Mouse (Mus musculus) left cerebral cortex, postnatal 25 days (tissue): ENCODE measurements at regions not wholly inside any gene's neighbourhood (a gene's known extent, or its start where the extent isn't known, plus 50 kb on each side); places are given as distances from the start of the nearest gene placed in this dataset.
"Not testable (repeated sequence)": the region's sequence is repeated elsewhere in the genome, so short reads cannot be mapped to it uniquely, and the experiment has no call there.

Experiments used
- DNase-seq, 2 experiments: peaks; one replicate each; pipeline ENCODE4 v3.0.0; 2022; ENCODE audit warnings: low spot score in 2 of 2, mixed read lengths in 1 of 2
- intact Hi-C: fragments of 180-260 bp; cut with DNase I; formaldehyde crosslinking; loops from one replicate; pipeline ENCODE4 v1.15.1; 2025

DNA sequence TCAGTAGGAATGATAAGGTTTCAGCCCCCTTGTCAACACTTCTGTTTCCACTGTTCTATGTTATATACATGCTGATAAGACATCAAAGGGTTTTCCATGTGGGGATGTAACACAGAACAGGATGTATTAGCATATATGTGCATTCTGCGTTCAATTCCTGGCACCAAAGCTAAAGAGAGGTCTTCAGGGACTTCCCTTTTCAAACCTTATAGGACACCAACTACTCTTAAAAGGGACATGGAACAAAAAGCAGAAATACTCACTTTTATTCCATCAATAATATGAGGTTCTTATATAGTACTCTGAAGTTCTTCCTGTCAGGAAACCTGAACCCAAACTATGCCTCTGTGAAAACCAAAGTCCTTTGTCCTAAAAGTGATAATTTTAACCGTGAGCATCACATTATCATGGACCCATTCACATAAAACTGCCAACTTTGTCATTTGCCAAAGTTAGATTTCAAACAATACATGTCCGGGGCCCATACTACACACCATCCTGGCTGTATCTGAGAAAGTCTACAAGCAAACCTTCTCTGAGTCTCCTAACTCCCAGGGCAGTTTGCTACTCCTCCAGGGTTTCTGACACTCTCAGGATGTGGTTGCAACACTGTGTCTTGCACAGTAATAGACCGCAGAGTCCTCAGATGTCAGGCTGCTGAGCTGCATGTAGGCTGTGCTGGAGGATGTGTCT, 928.2 kb upstream of the Zfp386 start:
- intact Hi-C loops: loop anchor here (10.0 kb wide), 1 partner anchor 506 kb away; no protein-coding TSS in a partner anchor
- DNase-seq: not testable (repeated sequence)

DNA sequence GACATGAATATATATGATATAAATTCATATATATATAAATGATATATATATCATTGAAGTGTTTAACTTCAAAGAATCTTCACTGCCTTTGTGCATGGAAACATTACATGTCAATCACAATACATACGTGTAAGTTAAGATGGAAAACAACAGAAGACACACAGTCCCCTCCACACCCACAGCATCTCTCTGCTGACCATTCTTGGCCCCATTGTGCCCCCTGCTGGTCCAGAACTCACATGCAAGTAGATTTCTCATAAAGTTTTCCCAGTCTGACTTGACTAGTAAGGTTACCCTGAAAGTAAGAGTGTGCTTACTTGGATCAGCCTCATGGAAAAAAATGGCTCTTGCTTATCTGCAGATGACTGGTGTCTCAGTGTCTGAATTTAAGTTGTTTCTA, 926.3 kb upstream of the Zfp386 start:
- DNase-seq: no peak
- intact Hi-C loops: no loop called here

DNA sequence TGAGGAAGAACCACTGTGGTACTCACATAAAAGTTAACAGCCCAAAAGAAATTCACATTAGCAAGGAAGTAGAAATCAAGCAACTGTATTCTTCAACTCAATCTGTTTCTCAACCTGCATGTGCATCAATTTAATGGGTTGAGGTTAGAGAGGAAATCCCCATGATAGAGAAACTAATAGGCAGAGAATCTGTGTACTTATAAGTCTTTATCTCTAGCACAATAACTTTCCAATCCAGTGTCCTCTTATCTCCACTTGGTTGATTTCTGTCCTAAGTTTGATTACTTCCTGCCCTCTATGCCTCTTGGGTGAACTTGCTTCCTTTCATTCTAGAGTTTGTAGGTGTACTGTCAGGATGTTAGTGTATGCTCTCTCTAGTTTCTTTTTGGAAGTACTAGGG, 925.6 kb upstream of the Zfp386 start:
- no peak for DNase-seq
- intact Hi-C loops: no loop called here

DNA sequence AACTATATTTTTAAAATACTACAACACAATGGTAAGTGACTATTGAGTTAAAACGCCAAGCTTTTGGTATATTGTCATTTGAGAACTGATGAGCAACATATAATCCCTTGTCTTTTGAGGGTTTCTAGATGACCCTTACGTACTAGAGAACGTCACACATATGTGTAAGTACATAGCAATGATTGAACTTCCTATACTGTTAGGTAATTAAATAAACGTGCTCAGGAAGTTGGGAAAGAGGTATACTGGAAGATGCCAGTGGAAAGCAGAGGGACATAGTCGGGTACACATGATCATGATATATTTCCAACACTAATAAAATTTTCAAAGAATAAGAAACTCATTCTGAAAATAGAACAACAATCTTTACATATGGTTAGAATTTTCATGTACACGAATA, 914.6 kb upstream of the Zfp386 start:
- intact Hi-C loops, DNase-seq: not testable (repeated sequence)

DNA sequence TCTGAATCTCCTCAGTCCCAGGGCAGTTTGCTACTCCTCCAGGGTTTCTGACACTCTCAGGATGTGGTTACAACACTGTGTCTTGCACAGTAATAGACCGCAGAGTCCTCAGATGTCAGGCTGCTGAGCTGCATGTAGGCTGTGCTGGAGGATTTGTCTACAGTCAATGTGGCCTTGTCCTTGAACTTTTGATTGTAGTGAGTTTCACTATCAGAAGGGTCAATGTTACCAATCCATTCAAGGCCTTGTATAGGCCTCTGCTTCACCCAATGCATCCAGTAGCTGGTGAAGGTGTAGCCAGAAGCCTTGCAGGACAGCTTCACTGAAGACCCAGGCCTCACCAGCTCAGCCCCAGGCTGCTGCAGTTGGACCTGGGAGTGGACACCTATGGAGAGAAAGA, 902.1 kb upstream of the Zfp386 start:
- intact Hi-C loops: not testable (repeated sequence)

DNA sequence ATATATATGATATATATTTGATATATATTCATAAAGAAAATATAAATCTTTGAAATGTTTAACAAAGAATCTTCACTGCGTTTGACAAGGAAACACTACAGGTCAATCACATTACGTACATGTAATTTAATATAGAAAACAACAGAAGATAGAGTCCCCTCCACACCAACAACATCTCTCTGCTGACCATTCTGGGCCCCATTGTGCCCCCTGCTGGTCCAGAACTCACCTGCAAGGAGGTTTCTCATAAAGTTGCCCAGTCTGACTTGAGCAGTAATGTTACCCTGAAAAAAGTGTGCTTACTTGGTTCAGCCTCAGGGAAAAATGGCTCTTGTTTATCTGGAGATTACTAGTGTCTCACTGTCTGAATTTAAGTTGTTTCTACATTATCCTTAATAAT, 901.1 kb upstream of the Zfp386 start:
- intact Hi-C loops, DNase-seq: not testable (repeated sequence)

More for the DNA sequence above, 902.1 kb upstream of the Zfp386 start:
- not testable (repeated sequence) for DNase-seq

DNA sequence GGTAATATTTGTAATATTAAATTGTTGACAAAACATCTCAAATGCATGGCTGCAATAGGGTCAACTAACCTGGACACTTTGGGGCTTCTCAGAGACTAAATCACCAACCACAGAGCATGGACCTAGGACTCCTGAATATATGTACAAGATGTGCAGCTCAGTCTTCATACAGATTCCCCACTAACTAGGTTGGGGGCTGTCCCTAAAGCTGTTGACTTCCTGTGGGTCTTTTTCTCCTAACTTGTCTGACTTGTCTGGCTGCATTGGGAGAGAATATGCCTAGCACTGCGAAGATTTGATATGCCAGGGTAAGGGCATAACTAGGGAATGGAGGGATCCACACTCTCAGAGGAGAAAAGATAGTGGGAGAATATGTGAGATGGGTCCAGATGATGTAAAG, 895.6 kb upstream of the Zfp386 start:
- DNase-seq, intact Hi-C loops: not testable (repeated sequence)

DNA sequence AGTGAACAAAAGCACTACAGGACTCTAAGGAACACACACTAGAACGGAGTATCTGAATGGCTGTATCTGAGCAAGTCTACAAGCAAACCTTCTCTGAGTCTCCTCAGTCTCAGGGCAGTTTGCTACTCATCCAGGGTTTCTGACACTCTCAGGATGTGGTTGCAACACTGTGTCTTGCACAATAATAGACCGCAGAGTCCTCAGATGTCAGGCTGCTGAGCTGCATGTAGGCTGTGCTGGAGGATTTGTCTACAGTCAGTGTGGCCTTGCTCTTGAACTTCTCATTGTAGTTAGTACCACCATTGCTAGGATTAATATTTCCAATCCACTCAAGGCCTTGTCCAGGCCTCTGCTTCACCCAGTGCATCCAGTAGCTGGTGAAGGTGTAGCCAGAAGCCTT, 889.3 kb upstream of the Zfp386 start:
- intact Hi-C loops: not testable (repeated sequence)

DNA sequence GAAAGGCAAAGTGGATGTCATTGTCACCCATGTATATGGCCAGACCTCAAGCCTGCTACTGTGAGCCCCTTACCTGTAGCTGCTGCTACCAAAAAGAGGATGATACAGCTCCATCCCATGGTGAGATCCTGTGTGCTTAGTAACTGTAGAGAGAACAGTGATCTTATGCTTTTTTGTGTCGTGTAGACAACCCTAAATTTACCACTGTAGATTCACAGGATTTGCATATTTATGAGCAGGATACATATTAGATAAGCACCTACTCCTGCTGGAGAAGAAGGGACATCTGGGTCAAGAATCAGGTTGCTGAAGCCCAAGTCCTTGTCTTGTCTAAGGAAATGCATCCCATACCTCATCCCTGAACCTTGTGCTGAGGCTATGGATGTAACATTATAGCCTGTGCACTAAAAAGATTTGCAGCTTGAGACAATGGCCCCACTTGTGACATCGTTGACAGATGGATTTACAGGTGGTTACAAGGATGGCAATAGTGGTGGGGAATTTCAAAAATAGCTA, 888.7 kb upstream of the Zfp386 start:
- DNase-seq, intact Hi-C loops: not testable (repeated sequence)

More for the DNA sequence above, 889.3 kb upstream of the Zfp386 start:
- DNase-seq: not testable (repeated sequence)

DNA sequence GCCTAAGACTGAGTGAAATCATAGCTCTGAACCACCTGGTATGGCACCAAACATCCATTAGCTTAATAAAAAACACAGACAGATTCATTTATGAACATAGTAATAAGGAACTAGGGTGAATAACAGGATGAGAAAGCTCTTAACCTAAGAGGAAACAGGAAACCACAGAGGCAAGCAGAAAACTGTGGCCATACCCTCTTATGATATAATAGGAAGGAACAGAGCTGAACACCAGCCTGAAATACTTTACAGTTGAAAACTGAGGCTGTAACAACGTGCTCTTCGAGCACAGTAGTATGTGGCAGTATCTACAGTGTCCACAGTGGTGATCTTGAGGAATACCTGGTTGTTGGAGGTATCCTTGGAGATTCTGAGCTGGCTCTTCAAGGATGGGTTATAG, 882.0 kb upstream of the Zfp386 start:
- DNase-seq, intact Hi-C loops: not testable (repeated sequence)

DNA sequence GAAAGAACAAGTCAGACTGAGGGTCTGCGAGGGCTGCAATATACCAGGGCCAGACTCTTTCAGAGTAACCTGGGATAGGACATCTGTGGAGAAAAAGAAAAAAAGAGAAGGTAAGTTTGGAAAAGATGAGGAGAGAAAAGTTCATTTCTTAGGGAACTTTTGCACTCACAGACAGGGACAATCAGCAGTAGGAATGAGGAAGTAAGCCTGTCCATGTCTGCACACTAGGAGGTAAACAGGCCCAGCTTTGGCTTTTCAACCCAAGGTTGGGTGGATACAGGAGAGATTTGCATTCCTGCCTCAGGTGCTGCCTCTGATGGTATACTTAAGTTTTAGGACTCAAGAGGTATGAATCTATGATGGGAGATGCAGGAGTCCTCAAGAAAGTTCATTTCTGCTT, 881.5 kb upstream of the Zfp386 start:
- intact Hi-C loops: not testable (repeated sequence)

DNA sequence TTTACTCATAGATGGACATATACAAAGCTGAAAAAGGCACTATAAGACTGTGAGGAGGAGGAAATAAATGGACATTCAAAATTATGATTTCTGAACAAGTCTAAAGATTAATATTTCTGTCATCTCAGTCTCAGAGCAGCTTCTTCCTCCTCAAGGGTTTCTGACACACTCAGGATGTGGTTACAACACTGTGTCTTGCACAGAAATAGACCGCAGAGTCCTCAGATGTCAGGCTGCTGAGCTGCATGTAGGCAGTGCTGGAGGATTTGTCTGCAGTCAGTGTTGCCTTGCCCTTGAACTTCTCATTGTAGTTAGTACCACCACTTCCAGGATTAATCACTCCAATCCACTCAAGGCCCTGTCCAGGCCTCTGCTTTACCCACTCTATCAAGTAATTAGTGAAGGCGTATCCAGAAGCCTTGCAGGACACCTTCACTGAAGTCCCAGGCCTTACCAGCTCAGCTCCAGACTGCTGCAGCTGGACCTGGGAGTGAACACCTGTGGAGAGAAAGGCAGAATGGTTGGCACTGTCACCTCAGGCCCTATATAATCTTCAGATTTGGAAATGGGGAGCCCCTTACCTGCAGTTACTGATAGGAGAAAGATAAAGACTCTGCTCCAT, 853.9 kb upstream of the Zfp386 start:
- intact Hi-C loops: no loop called here
- no peak for DNase-seq

More for the DNA sequence above, 881.5 kb upstream of the Zfp386 start:
- DNase-seq: not testable (repeated sequence)

DNA sequence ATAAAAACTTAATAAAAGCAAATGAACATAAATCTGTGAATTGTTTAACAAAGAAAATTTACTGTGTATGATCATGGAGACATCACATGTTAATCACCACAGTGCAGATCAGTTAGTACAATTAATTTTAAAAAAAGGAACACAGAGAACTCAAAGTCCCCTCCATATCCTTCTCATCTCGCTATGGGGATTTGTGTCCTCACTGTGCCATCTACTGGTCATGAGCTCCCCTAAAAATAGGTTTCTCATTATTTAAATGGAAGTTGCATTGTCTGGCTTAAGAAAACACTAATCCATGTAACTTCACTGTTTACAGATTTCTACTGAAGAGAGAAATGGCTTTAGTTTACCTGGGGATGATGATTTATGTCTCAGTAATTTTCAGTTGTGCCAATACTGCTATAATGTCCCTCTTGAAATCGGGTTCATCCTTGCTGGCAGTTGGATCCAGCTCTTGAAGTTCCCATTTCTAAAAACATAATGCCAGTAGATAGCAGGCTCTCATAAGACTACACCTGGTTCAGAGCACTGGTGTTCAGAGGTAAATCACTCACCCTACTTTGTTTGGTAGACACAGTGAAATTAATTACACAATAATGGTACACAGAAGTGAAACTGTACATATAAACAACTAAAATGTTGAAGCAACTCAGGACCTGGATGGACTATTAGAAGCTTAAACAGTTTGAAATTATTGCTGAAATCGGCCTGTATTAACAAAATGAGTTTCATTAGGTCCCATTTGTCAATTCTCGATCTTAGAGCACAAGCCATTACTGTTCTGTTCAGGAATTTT, 850.0 kb upstream of the Zfp386 start:
- no peak for DNase-seq
- intact Hi-C loops: no loop called here

DNA sequence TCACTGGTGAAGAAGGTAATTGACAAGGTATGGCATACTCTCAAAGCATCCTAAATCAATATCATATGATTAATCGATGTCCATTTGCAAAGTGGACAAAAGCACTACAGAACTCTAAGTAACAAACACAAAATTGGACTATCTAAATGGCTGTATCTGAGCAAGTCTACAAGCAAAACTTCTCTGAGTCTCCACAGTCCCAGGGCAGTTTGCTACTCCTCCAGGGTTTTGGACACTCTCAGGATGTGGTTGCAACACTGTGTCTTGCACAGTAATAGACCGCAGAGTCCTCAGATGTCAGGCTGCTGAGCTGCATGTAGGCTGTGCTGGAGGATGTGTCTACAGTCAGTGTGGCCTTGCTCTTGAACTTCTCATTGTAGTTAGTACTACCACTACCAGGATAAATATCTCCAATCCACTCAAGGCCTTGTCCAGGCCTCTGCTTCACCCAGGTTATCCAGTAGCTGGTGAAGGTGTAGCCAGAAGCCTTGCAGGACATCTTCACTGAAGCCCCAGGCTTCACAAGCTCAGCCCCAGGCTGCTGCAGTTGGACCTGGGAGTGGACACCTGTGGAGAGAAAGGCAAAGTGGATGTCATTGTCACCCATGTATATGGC, 839.6 kb upstream of the Zfp386 start:
- DNase-seq, intact Hi-C loops: not testable (repeated sequence)

DNA sequence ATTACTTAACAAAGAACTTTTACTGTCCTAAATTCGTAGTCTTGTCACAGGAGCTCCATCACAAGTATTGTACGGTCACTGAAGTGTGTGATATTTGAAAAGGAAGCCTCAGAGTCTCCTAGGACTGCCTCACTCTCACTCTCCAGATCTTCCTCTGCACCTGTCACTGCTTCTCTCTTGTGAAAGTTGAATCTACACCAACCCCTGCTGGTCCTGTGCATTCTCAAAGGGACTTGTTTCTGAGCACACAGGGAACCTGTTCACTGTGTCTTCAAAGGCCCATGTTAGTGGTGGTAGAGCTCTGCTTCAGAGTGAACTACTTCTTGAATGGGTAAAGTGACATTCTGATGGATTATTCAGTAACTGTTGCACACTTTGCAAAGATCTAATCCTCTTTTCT, 824.9 kb upstream of the Zfp386 start:
- intact Hi-C loops: no loop called here
- no peak for DNase-seq

DNA sequence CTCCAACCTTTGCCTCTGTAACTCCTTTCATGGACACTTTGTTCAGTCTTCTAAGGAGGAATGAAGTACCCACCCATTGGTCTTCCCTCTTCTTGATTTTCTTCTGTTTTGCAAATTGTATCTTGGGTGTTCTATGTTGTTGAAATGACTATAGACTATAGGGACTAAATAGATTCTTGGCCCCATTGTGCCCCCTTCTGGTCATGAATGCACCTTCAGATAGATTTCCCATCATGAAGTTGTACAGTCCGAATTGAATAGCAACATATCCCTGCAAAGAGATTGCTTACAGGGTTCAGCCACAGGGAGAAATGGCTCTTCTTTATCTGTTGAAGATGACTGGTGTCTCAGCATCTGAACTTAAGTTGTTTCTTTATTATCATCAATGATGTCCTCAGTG, 817.6 kb upstream of the Zfp386 start:
- no peak for DNase-seq

DNA sequence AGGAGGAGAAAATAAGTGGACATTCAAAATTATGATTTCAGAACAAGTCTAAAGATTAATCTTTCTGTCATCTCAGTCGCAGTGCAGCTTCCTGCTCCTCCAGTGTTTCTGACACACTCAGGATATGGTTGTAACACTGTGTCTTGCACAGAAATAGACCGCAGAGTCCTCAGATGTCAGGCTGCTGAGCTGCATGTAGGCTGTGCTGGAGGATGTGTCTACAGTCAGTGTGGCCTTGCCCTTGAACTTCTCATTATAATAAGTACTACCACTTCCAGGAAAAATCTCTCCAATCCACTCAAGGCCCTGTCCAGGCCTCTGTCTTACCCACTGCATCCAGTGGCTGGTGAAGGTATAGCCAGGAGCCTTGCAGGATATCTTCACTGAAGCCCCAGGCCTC, 804.9 kb upstream of the Zfp386 start:
- DNase-seq, intact Hi-C loops: not testable (repeated sequence)

More for the DNA sequence above, 817.6 kb upstream of the Zfp386 start:
- intact Hi-C loops: no loop called here

DNA sequence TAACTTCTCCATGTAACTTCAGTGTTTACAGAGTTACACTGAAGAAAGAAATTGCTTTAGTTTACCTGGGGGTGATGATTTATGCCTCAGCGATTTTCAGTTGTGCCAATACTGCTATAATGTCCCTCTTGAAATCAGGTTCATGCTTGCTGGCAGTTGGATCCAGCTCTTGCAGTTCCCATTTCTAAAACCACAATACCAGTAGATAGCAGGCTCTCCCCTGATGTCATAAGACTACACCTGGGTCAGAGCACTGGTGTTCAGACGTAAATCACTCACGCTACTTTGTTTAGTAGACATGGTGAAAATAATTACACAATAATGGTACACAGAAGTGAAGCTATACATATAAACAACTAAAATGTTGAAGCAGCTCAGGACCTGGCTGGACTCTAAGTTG, 800.2 kb upstream of the Zfp386 start:
- DNase-seq, intact Hi-C loops: not testable (repeated sequence)

DNA sequence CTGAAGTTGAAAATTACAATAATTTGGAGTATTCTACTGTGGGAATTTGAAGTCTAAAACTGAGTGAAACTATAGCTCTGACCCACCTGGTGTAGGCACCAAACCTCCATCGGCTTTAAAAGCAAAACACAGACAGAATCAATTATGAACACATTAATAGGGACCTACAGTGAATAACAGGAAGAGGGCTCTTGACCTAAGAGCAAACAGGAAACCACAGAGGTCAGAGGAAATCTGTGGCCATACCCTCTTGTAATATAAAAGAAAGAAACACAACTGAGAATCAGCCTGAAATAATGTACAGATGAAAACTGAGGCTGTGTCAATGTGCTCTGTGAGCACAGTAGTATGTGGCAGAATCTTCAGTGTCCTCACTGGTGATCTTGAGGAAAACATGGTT, 789.7 kb upstream of the Zfp386 start:
- DNase-seq: no peak
- intact Hi-C loops: no loop called here

DNA sequence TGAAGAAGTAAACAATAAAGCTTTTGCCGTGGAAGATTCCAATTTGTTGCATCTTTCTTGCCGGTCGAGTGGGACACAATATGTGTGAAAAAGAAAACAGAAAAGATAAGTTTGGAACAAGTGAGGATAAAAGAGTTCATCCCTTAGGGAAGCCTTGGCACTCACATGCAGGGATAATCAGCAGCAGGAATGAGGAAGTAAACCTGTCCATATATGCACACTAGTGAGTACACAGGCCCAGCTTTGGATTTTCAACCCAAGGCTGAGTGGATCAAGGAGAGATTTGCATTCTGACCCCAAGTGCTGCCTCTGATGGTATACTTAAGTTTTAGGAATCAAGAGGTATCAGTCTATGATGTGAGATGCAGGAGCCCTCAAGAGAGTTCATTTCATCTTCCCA, 788.8 kb upstream of the Zfp386 start:
- intact Hi-C loops: no loop called here
- DNase-seq: no peak
